Mouse (Mus musculus): ENCODE results near the gene ccdc198. TPM values are rescaled to one million over a fixed set of nuclear protein-coding genes. Genes with fewer than 3 reads are reported as not detected.
"Not testable (repeated sequence)": the region's sequence is repeated elsewhere in the genome, so short reads cannot be mapped to it uniquely, and the experiment has no call there.

ccdc198 gene
- polyA plus RNA-seq, 1 experiment from 2014 or later: 0.41 TPM

DNA sequence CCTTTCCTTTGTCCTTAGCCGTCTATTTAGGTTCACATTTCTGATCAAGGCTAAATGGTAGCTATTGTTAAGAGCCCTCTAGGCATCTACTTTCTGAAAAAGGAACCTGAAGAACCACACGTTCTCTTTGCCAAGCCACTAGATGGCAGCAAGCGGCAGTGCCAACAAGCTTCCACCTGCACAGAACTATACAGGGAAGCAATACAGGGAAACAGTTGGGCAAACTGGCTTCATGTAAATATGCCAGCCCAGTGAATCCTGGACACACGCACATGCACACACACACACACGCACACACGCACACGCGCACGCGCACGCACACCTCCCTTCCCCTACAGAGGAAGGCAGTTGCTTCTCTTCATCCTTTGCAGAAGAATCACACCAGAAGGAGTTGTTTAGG is 7.1 kb downstream of the ccdc198 start:
- Histone ChIP-seq H3K27me3 (no peaks in the 10 kb centered on the region), H3K36me3 (no peaks in the 10 kb centered on the region), H3K4me3 (replicated peaks) (no peak overlapping the region), H3K4me1 (replicated peaks) (no peaks in the 10 kb centered on the region), H3K4me2 (no peak overlapping the region), H3K9me3 (replicated peaks) (no peaks in the 10 kb centered on the region), H3K9ac (no peak overlapping the region), H3K27ac (no peak overlapping the region)
- ATAC-seq (ENCODE audit: low read depth) (no peak), DNase-seq (no peak)
- WGBS (ENCODE audit: insufficient replicate concordance): 35% methylated on average over 11 of the region's 11 CpGs

DNA sequence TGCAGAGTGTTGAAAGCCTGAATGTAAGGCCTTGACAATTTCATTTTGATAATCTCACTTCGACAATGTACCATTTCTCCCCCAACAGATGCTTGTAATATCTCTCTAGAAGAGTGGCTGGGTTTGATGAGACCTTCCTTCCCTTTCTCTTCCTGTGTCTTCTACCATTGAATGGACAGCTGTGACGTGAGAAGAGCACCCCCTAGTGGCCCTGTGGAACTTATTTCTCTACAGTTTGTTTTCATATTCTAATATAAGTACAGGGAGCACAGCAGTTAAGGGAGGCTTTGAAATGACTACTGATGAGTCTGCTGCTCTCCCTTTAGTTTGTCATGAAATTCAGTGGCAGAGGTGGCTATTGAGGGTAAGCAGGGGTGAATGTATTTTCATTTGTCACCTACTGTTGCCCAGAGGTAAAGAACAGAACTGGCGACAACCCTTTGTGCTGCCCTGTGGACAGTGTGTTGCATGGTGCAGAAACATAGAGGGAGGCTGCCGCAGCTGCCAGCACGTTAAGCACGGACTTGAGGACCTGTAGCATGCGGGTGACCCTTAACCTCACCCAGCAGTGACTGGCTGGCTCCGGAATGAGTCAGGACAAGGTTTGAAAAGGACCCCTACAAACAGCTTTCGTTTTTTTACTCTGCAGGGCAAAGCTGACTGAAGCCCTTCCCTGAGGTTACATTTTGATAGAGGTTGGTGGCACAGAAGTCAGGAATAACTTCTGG is 10.3 kb downstream of the ccdc198 start:
- no peaks in the 10 kb centered on the region for H3K9me3 ChIP-seq (replicated peaks)
- no peak overlapping the region for H3K27ac ChIP-seq
- H3K27me3 ChIP-seq: no peaks in the 10 kb centered on the region
- no peak overlapping the region for H3K4me2 ChIP-seq
- ATAC-seq (ENCODE audit: low read depth) (no peak), DNase-seq (peak; percentile 1)
- 35% methylated on average over 9 of the region's 9 CpGs for WGBS (ENCODE audit: insufficient replicate concordance)
- H3K4me1 ChIP-seq (replicated peaks): no peaks in the 10 kb centered on the region
- H3K4me3 ChIP-seq (replicated peaks): no peak overlapping the region
- no peaks in the 10 kb centered on the region for H3K36me3 ChIP-seq
- no peak overlapping the region for H3K9ac ChIP-seq

DNA sequence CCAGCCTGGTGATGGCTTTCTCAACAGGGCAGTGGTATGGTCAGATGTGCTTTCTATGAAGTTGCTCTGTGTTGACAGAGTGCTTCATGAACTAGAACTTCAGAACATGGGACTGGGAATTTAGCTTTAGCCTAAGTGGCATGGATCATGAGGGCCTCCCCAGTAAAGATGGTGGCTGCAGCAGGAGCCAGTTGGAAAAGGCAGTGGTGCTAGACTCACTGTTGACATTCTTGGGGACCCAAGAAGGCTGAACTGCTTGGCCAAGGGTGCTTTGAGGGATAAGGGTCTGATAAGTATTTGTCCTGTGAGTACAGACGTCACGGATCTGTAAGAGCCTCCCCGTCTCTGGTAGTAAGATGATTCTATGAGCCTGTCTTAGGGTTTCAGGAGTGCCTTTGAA is 13.4 kb downstream of the ccdc198 start:
- 68% methylated on average over 3 of the region's 3 CpGs for WGBS (ENCODE audit: insufficient replicate concordance)
- Histone ChIP-seq H3K27ac (no peak overlapping the region), H3K4me1 (replicated peaks) (no peaks in the 10 kb centered on the region), H3K4me3 (replicated peaks) (no peak overlapping the region), H3K27me3 (no peaks in the 10 kb centered on the region), H3K36me3 (no peaks in the 10 kb centered on the region), H3K9ac (no peak overlapping the region), H3K4me2 (no peak overlapping the region), H3K9me3 (replicated peaks) (no peaks in the 10 kb centered on the region)
- DNase-seq: no peak
- ATAC-seq (ENCODE audit: low read depth): no peak

DNA sequence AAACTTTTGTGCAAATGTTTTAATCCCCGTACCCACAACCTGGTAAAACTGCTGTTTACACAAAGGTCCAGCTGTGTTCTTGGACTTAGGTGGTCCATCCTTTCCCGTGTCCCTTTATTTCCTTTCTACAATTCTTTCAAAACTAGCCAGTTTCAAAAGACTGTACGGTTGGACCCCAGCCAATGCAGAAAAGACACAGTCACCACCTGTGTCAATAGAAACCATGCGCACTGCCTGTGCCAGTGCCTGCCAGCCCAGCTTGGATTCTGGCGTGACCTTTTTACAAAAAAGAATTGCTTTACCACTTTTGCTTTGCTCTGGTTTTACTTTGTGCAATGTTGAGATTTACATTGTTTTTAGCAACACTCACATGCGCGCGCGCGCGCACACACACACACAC is 18.3 kb downstream of the ccdc198 start:
- Histone ChIP-seq H3K9ac (no peak overlapping the region), H3K4me3 (replicated peaks) (no peak overlapping the region), H3K27ac (no peak overlapping the region), H3K9me3 (replicated peaks) (no peaks in the 10 kb centered on the region), H3K27me3 (no peaks in the 10 kb centered on the region), H3K36me3 (no peaks in the 10 kb centered on the region), H3K4me1 (replicated peaks) (no peaks in the 10 kb centered on the region), H3K4me2 (no peak overlapping the region)
- ATAC-seq (ENCODE audit: low read depth) (no peak), DNase-seq (no peak)
- 81% methylated on average over 11 of the region's 11 CpGs for WGBS (ENCODE audit: insufficient replicate concordance)

DNA sequence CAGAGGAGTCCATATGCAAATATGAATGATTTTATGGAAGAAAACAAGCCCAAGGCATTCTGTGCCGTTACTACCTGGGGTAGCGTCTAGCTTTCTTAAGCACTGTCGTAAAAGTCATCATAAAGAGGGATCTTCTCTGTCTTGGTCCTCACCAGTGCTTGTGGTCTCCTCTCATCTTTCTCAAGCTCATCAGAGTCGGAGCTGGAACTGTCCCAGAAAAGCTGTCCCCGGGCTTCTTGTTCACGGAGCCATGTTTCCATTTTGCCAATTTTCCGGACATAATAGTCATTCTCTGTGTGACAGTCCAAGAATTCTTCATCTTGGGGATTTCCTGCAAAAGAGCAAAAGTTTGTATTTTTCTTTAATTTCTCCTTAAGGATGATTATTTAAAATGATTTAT is 18.8 kb downstream of the ccdc198 start:
- WGBS (ENCODE audit: insufficient replicate concordance): 72% methylated on average over 7 of the region's 7 CpGs
- DNase-seq (no peak), ATAC-seq (ENCODE audit: low read depth) (no peak)
- no peak overlapping the region for H3K9ac ChIP-seq
- no peak overlapping the region for H3K4me3 ChIP-seq (replicated peaks)
- H3K27ac ChIP-seq: no peak overlapping the region
- no peak overlapping the region for H3K4me2 ChIP-seq
- H3K4me1 ChIP-seq (replicated peaks): no peaks in the 10 kb centered on the region
- no peaks in the 10 kb centered on the region for H3K36me3 ChIP-seq
- no peaks in the 10 kb centered on the region for H3K27me3 ChIP-seq
- no peaks in the 10 kb centered on the region for H3K9me3 ChIP-seq (replicated peaks)

DNA sequence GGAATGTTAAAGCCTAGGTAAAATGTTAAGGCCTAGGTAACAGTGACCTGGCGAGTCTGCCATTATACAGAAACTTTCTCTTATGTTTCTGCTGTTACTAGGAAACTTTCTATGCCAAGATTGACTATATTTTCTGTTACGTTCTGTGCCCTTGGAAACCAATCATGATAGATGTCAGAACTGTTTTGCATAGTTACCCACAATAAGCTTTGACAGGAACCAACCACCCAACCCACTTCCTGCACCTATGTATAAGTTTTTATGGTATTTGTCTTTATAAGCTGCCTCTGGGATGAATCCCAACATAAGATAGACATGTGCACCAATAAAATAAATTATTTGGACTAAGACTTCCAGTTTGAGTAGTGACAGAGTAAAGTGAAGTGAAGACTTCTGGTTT is 23.5 kb downstream of the ccdc198 start:
- H3K27me3 ChIP-seq: no peaks in the 10 kb centered on the region
- H3K4me2 ChIP-seq: no peak overlapping the region
- no peak overlapping the region for H3K27ac ChIP-seq
- ATAC-seq (ENCODE audit: low read depth) (no peak), DNase-seq (no peak)
- no peaks in the 10 kb centered on the region for H3K36me3 ChIP-seq
- no peak overlapping the region for H3K9ac ChIP-seq
- no peaks in the 10 kb centered on the region for H3K4me1 ChIP-seq (replicated peaks)
- WGBS (ENCODE audit: insufficient replicate concordance): 60% methylated on average over 2 of the region's 2 CpGs
- no peak overlapping the region for H3K4me3 ChIP-seq (replicated peaks)
- H3K9me3 ChIP-seq (replicated peaks): no peaks in the 10 kb centered on the region

DNA sequence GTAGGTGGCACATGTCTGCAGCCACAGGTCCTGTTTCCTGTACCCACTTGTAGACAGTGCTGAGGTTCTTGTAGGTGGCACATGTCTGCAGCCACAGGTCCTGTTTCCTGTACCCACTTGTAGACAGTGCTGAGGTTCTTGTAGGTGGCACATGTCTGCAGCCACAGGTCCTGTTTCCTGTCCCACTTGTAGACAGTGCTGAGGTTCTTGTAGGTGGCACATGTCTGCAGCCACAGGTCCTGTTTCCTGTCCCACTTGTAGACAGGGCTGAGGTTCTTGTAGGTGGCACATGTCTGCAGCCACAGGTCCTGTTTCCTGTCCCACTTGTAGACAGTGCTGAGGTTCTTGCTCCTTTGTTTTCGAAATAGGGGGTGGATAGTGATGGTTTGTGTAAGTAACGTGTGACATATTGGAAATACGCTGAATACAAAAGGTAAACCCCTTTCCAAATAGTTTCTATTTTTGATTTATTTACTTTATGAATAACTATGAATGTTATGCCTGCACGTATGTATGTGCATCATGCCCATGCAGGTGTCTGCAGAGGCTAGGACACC is 25.7 kb downstream of the ccdc198 start:
- not testable (repeated sequence) for H3K4me3 ChIP-seq (replicated peaks); ATAC-seq (ENCODE audit: low read depth); H3K9me3 ChIP-seq (replicated peaks); H3K9ac ChIP-seq; DNase-seq; H3K27me3 ChIP-seq; H3K27ac ChIP-seq; H3K4me2 ChIP-seq; H3K36me3 ChIP-seq; H3K4me1 ChIP-seq (replicated peaks)
- 55% methylated on average over 4 of the region's 4 CpGs for WGBS (ENCODE audit: insufficient replicate concordance)

DNA sequence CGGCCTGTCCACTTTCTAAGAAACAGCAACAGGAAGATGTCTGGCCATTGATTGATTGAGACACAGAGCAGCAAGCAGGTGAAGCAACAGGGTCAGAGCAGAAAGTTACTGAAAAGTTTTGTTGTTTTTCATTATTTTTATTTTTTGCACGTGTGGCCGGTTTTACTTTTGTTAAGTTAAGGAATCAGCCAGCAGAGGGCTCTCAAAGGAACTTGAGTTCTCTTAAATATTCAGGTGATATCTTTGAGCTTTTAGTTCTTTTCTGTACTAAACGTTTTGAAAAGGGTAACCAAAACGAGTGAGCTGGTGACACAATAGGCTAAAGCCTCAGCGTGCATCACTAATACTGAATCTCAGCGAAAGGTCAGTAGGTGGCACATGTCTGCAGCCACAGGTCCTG is 26.6 kb downstream of the ccdc198 start:
- Histone ChIP-seq H3K27me3 (no peaks in the 10 kb centered on the region), H3K4me2 (no peak overlapping the region), H3K9ac (no peak overlapping the region), H3K36me3 (no peaks in the 10 kb centered on the region), H3K9me3 (replicated peaks) (no peaks in the 10 kb centered on the region), H3K4me1 (replicated peaks) (no peaks in the 10 kb centered on the region), H3K4me3 (replicated peaks) (no peak overlapping the region), H3K27ac (no peak overlapping the region)
- DNase-seq (no peak), ATAC-seq (ENCODE audit: low read depth) (no peak)
- WGBS (ENCODE audit: insufficient replicate concordance): 52% methylated on average over 7 of the region's 7 CpGs

DNA sequence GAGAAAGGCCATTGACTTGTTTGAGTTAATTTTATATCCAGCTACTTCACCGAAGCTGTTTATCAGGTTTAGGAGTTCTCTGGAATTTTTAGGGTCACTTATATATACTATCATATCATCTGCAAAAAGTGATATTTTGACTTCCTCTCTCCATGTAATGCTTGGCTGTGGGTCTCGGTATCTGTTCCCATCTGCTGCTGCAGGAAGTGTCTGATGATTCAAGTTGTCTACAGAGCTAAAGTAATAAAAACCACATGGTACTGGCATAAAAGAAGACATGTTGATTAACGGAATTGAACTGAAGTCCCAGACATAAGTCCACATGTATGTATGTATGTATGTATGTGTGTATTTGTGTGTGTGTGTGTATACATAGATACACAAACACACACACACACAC is 35.1 kb downstream of the ccdc198 start:
- H3K4me2 ChIP-seq; ATAC-seq (ENCODE audit: low read depth); H3K27me3 ChIP-seq; H3K9me3 ChIP-seq (replicated peaks); H3K4me3 ChIP-seq (replicated peaks); H3K9ac ChIP-seq; H3K4me1 ChIP-seq (replicated peaks); DNase-seq; H3K36me3 ChIP-seq; H3K27ac ChIP-seq: not testable (repeated sequence)
- 53% methylated on average over 3 of the region's 3 CpGs for WGBS (ENCODE audit: insufficient replicate concordance)

DNA sequence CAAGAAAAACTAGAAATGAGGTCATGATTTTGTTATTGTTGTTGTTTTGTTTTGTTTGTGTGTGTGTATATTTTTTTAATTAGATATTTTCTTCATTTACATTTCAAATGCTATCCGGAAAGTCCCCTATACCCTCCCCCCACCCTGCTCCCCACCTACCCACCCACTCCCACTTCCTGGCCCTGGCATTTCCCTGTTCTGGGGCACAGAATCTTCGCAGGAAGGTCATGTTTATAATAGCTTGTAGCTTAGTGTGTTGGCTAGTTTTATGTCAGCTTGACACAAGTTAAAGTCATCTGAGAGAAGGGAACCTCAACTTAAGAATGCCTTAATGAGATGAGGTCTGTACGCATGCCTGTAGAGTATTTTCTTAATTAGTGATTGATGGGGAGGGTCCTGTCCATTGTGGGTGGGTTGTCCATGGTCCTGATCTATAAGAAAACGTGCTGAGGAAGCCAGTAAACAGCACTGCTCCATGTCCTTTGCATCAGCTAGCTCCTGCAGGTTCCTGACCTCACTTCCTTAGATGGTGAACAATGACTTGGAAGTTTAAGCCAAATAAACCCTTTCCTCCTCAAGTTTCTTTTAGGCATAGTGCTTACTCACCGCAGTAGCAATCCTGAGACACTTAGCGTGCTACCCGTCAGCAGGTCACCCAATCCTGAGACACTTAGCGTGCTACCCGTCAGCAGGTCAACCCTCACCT is 44.0 kb downstream of the ccdc198 start:
- Histone ChIP-seq H3K4me3 (replicated peaks) (no peak overlapping the region), H3K9ac (no peak overlapping the region), H3K4me2 (no peak overlapping the region), H3K36me3 (no peaks in the 10 kb centered on the region), H3K27ac (no peak overlapping the region), H3K9me3 (replicated peaks) (no peaks in the 10 kb centered on the region), H3K27me3 (no peaks in the 10 kb centered on the region), H3K4me1 (replicated peaks) (no peaks in the 10 kb centered on the region)
- ATAC-seq (ENCODE audit: low read depth): no peak
- 56% methylated on average over 9 of the region's 9 CpGs for WGBS (ENCODE audit: insufficient replicate concordance)
- DNase-seq: no peak

DNA sequence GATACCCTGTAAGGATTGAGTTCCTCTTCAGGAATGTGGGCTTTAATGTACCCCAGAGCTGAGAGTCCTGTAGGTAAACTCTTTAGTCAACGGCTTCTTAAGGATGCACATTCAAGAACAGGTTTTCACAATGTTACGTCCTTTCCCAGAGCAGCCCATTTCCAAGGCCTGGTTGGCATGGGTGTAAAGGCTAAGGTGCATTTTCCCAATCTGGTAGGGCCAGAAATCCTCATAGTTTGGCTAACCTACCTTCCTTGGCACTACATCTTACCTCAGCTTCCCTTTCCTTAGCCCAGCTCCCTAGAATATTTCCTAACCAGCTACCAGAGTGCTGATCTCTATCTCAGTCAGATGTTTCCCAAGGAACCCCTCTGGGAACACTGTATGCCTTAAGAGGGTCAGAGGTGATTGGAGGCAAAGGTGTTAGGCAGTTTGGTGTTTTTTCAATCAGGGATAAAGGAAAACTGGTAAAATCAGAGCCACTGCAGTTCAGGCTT is 48.2 kb downstream of the ccdc198 start:
- H3K9ac ChIP-seq: no peak overlapping the region
- DNase-seq (no peak), ATAC-seq (ENCODE audit: low read depth) (no peak)
- H3K4me2 ChIP-seq: no peak overlapping the region
- H3K9me3 ChIP-seq (replicated peaks): no peaks in the 10 kb centered on the region
- WGBS (ENCODE audit: insufficient replicate concordance): 79% methylated on average over 2 of the region's 2 CpGs
- H3K27me3 ChIP-seq: no peaks in the 10 kb centered on the region
- H3K36me3 ChIP-seq: no peaks in the 10 kb centered on the region
- no peak overlapping the region for H3K27ac ChIP-seq
- no peaks in the 10 kb centered on the region for H3K4me1 ChIP-seq (replicated peaks)
- no peak overlapping the region for H3K4me3 ChIP-seq (replicated peaks)
